Mouse (Mus musculus) liver, embryonic 16.5 days (tissue): ENCODE measurements around the gene Ptprj. TPM values are rescaled to one million over a fixed set of nuclear protein-coding genes. Genes with fewer than 3 reads are reported as not detected.

Experiments used
- ATAC-seq: fragments of 200-750 bp; cut with Nextera tagmentation; 2 replicates; pipeline ENCODE4 v1.8.0; 2017; ENCODE audit warnings: low read depth, mild to moderate bottlenecking, moderate number of reproducible peaks, moderate library complexity
- H3K27ac ChIP-seq: fragments of 300-500 bp; sonication (generic); 2 replicates; pipeline ENCODE4 v1.5.1; 2014; ENCODE audit warnings: mild to moderate bottlenecking, low read length
- H3K27me3 ChIP-seq: fragments of 300-500 bp; sonication (generic); 2 replicates; pipeline ENCODE4 v1.6.1; 2014; ENCODE audit warnings: low read depth, low read length, mixed read lengths; ENCODE audit not compliant: control insufficient read depth, insufficient read depth
- H3K36me3 ChIP-seq: fragments of 300-500 bp; sonication (generic); 2 replicates; pipeline ENCODE4 v1.6.1; 2014; ENCODE audit warnings: mild to moderate bottlenecking; ENCODE audit not compliant: control insufficient read depth, insufficient read depth
- H3K4me1 ChIP-seq: fragments of 300-500 bp; sonication (generic); 2 replicates; pipeline ENCODE4 v1.6.1; 2014; ENCODE audit warnings: low read depth, low read length, mixed read lengths; ENCODE audit not compliant: control insufficient read depth
- H3K4me2 ChIP-seq: fragments of 300-500 bp; sonication (generic); 2 replicates; pipeline ENCODE4 v1.6.1; 2014; ENCODE audit warnings: low read depth, low read length, mixed read lengths
- H3K4me3 ChIP-seq: fragments of 300-500 bp; sonication (generic); 2 replicates; pipeline ENCODE4 v1.5.1; 2014; ENCODE audit warnings: low read depth, mild to moderate bottlenecking, low read length
- H3K9ac ChIP-seq: fragments of 300-500 bp; sonication (generic); 2 replicates; pipeline ENCODE4 v1.6.1; 2014; ENCODE audit warnings: low read depth, low read length
- H3K9me3 ChIP-seq: fragments of 300-500 bp; sonication (generic); replicated peaks from 2 replicates; pipeline ENCODE4 v1.6.1; 2016; ENCODE audit warnings: low read length; ENCODE audit not compliant: control insufficient read depth
- WGBS: fragments of 180-500 bp; shearing (Covaris S2); extraction: QIAGEN DNeasy Blood & Tissue Kit; methylation state at CpG from one replicate; pipeline ENCODE4 v1.1.7; 2014; ENCODE audit not compliant: insufficient replicate concordance; 5-methylcytosine and 5-hydroxymethylcytosine counted together
- polyA plus RNA-seq: library from polyadenylated mRNA; unstranded; fragments of >200 nt; fragmentation: Nextera tagmentation; extraction: Ambion mirVana; gene quantifications from 2 replicates; pipeline ENCODE4 v1.2.1, GENCODE M21; 2015

Ptprj gene
- polyA plus RNA-seq, 1 experiment from 2014 or later, result 2.1 TPM

DNA sequence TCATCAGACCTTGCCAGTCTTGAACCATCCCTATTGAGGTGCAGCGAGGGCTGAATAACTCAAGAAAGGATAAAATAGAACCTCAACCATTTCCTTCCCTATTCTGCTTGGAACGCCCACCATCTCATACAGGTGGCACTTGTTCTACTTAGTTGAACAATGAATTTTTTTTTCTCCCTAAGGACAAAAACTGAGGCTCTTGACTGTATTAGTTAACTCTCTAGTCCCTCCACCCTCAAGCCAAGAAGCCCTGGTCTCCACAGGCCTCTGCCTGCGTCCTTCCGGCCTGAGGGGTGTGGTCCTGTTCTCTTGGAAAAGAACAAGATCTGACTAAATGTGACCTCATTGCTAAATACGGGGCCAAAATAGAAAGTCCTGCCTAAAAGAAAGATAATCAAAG lies 48.4 kb downstream of the Ptprj start:
- Histone ChIP-seq H3K9me3 (no peaks in the 10 kb centered on the region), H3K27ac (no peak overlapping the region), H3K4me1 (no peaks in the 10 kb centered on the region), H3K36me3 (no peaks in the 10 kb centered on the region), H3K4me2 (no peak overlapping the region), H3K9ac (no peak overlapping the region), H3K4me3 (no peak overlapping the region), H3K27me3 (no peaks in the 10 kb centered on the region)
- 63% methylated on average over 5 of the region's 5 CpGs for WGBS
- no peak for ATAC-seq

DNA sequence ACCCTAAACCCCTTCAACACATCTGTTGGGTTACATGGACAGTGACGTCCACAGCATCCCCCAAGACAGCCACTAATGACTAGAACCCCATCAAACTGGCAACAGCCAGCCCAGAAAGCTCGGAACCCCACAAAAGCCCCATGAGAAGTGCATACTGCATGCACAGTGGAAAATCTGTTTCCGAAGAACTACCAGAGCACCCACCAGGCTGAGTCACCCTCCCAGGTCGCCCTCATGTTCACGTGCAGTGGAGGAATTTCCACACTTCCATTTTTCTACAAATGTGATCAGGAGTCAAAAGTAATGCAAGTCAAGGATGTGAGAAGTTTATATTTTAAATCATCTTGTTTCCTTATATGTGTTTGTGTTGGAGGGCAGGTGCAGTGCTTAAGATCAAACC lies 52.3 kb downstream of the Ptprj start:
- peaks cover 13% of the 10 kb centered on the region for H3K4me1 ChIP-seq
- H3K9me3 ChIP-seq, result no peaks in the 10 kb centered on the region
- no peak overlapping the region for H3K27ac ChIP-seq
- no peak for ATAC-seq
- no peak overlapping the region for H3K4me3 ChIP-seq
- no peaks in the 10 kb centered on the region for H3K36me3 ChIP-seq
- 63% methylated on average over 5 of the region's 5 CpGs for WGBS
- no peak overlapping the region for H3K4me2 ChIP-seq
- H3K27me3 ChIP-seq, result no peaks in the 10 kb centered on the region
- H3K9ac ChIP-seq, result no peak overlapping the region

DNA sequence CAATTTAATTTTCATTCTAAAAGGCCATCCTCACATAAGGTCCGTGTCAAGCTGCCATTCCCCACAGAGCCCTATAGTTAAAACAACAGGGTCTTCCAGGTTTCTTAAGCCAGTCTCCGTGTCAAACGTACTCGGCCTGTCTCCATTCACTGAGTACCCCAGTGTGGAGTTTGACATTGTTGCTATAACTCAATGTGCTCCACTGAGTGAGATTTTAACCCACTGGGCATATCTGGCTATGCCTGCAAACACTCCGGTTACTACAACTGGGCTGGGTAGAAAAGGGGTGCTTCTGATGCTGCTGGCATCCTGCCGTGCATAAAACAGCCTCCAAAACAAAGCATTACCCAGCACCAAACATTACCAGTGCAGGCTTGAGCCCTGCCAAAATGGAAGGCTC lies 53.5 kb downstream of the Ptprj start:
- no peaks in the 10 kb centered on the region for H3K36me3 ChIP-seq
- no peak overlapping the region for H3K4me3 ChIP-seq
- H3K9ac ChIP-seq, result no peak overlapping the region
- no peaks in the 10 kb centered on the region for H3K27me3 ChIP-seq
- 71% methylated on average over 6 of the region's 6 CpGs for WGBS
- no peak for ATAC-seq
- H3K4me2 ChIP-seq, result no peak overlapping the region
- H3K9me3 ChIP-seq, result no peaks in the 10 kb centered on the region
- no peak overlapping the region for H3K27ac ChIP-seq
- peaks cover 18% of the 10 kb centered on the region for H3K4me1 ChIP-seq

DNA sequence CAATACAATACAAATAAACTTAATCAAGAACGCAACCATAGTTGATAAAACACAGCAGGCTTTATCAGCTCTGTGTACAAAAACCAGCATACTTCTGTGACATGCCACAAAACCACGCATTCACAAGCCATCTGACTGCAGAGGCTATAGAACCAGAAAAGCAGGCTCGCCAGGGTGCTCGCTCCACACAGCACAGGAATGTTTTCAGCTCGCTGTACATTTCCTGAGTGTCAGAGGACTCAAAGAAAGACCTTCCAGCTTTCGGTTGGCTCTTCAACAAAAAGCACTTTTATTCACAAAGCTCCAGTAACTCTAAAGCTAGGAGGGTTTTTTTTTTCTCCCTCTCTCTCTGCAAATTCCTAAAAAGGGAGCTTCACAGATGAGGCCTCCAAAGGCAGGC lies 53.9 kb downstream of the Ptprj start:
- H3K4me1 ChIP-seq, result peaks cover 18% of the 10 kb centered on the region
- H3K4me2 ChIP-seq, result no peak overlapping the region
- no peak for ATAC-seq
- H3K27ac ChIP-seq, result no peak overlapping the region
- no peaks in the 10 kb centered on the region for H3K27me3 ChIP-seq
- no peak overlapping the region for H3K9ac ChIP-seq
- H3K9me3 ChIP-seq, result no peaks in the 10 kb centered on the region
- H3K4me3 ChIP-seq, result no peak overlapping the region
- H3K36me3 ChIP-seq, result no peaks in the 10 kb centered on the region
- WGBS, result 42% methylated on average over 6 of the region's 6 CpGs

DNA sequence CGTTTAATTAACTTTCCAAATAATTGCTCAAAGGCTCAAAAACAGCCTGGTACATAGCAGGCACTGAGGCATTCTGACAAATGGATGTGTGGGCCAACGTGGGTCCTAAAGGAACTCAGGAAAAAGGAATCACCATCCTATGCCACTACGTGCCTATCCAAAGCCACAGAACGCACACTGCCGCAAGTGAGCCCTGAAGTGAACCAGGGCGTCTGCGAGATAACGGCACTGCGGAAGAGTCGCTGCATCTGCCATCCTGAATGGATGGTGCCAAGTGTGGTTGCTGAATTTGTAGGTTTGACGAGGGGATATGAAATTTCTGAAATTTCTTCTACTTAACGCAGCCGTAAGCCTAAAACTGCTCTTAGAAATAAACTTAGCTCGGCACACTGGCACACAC lies 54.6 kb downstream of the Ptprj start:
- no peak overlapping the region for H3K4me2 ChIP-seq
- no peak overlapping the region for H3K27ac ChIP-seq

DNA sequence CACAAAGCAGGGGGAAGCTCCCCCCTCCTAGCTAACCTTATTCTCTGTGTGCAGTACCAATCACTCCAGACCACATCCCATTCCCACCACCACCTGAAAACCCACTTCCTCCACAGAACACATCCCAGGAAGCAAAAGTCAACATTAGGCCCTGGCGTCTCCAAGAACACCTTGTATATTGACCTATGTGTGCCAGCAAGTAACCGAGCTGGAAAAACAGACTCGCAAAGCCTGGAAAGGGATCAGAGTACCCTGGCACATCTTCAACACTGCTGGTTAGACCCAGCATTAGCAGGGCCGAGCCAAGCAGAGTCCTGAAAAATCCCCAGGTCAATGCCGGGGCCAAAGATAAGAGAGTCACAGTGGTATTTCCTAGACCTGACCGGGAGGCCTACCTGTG lies 58.0 kb downstream of the Ptprj start:
- Histone ChIP-seq H3K4me2 (no peak overlapping the region), H3K9me3 (no peaks in the 10 kb centered on the region), H3K4me1 (peaks cover 18% of the 10 kb centered on the region), H3K27me3 (no peaks in the 10 kb centered on the region), H3K4me3 (no peak overlapping the region), H3K36me3 (no peaks in the 10 kb centered on the region), H3K27ac (no peak overlapping the region), H3K9ac (no peak overlapping the region)
- 77% methylated on average over 6 of the region's 6 CpGs for WGBS
- ATAC-seq, result no peak

More for the DNA sequence above, 54.6 kb downstream of the Ptprj start:
- no peak overlapping the region for H3K4me3 ChIP-seq
- 64% methylated on average over 14 of the region's 14 CpGs for WGBS
- H3K4me1 ChIP-seq, result peaks cover 18% of the 10 kb centered on the region
- H3K9me3 ChIP-seq, result no peaks in the 10 kb centered on the region
- H3K27me3 ChIP-seq, result no peaks in the 10 kb centered on the region
- H3K36me3 ChIP-seq, result no peaks in the 10 kb centered on the region
- H3K9ac ChIP-seq, result no peak overlapping the region
- no peak for ATAC-seq

DNA sequence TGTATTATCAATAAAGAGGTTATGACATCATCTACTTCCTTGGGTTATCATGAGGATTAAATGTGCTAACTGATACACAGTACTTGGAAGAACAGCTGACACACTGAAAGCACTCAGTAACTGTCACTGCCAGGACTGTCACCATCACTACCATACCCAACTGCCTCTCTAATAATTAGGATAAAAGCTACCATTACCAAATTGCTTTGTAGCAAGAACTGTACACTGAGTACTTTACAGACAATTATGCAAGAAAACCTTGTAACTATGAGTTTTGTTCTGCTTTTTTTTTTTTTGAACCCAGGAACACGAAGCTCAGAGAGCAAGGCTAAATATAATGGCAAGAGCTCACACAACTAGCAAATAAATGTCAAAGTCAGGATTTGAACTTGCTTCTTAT lies 58.5 kb downstream of the Ptprj start:
- Histone ChIP-seq H3K4me2 (no peak overlapping the region), H3K9me3 (no peaks in the 10 kb centered on the region), H3K27me3 (no peaks in the 10 kb centered on the region), H3K4me1 (peaks cover 19% of the 10 kb centered on the region), H3K27ac (no peak overlapping the region), H3K4me3 (no peak overlapping the region), H3K9ac (no peak overlapping the region), H3K36me3 (no peaks in the 10 kb centered on the region)
- no peak for ATAC-seq
- WGBS, result 42% methylated on average over 1 of the region's 1 CpGs

DNA sequence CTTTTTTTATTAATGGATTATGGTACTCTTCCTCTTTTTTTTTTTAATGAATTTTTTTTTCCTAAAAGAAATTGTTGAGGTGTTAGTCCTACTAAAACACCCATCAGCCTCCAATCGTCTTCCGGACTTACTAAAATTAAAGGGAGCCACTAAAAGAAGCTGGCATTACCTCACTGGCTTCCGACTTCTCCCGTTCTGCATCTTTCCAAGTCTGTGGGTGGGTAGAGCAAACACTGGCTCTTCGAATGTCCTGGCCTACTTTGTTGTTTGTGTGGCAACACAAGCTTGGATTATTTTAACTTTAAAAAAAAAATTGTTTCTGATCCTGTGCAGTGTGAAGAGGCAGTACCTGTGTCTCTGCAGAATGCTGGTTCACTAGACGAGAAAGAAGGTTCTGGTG lies 62.2 kb downstream of the Ptprj start:
- Histone ChIP-seq H3K4me3 (no peak overlapping the region), H3K27me3 (no peaks in the 10 kb centered on the region), H3K4me1 (peaks cover 7% of the 10 kb centered on the region), H3K4me2 (no peak overlapping the region), H3K36me3 (no peaks in the 10 kb centered on the region), H3K9me3 (no peaks in the 10 kb centered on the region), H3K27ac (no peak overlapping the region), H3K9ac (no peak overlapping the region)
- ATAC-seq, result no peak
- 69% methylated on average over 6 of the region's 6 CpGs for WGBS

DNA sequence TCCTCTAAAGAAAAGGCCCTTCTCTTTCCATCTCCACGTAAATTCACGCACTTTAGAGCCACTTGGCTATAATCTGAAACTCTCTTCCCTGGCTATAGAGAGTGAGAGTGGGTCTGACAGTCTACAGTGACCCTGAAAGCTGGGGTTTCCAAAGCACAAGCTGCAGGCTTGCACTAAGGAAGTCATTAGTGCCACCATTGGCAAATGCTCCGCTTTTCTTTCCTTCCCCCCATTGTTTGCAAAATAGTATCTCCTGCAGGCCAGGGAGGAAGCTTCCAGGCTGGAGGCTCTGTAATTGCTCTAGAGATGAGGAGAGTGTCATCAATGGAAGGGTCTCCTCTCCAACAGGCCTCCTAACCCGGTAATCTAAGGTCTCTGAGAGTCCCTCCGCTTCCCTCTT lies 65.5 kb downstream of the Ptprj start:
- Histone ChIP-seq H3K9ac (no peak overlapping the region), H3K9me3 (no peaks in the 10 kb centered on the region), H3K36me3 (no peaks in the 10 kb centered on the region), H3K4me2 (no peak overlapping the region), H3K27ac (no peak overlapping the region), H3K4me3 (no peak overlapping the region), H3K27me3 (no peaks in the 10 kb centered on the region), H3K4me1 (peaks cover 2% of the 10 kb centered on the region; the same call in 1 of the 2 replicates)
- no peak for ATAC-seq
- 68% methylated on average over 5 of the region's 5 CpGs for WGBS

DNA sequence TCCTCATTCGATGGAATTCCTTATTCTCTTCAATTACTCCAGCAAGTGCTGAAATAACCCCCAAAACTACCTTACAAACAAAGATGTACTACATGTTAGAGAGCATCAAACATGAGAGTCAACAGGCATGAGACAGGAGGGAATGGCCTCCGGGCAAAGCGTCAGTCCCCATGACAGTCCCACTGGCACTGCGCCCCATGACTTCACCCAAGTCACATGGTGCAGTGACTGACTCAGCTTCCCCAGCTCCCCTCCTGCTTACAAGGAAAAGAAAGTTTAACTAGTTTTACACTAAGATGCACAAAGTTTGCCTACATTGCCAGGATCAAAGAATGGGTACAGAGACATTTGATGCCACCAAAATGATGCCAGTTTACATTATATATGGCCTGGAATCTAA lies 71.2 kb downstream of the Ptprj start:
- WGBS, result 88% methylated on average over 4 of the region's 4 CpGs
- H3K27me3 ChIP-seq, result no peaks in the 10 kb centered on the region
- no peak overlapping the region for H3K4me2 ChIP-seq
- H3K4me1 ChIP-seq, result peaks cover 8% of the 10 kb centered on the region
- H3K9me3 ChIP-seq, result no peaks in the 10 kb centered on the region
- H3K36me3 ChIP-seq, result no peaks in the 10 kb centered on the region
- no peak for ATAC-seq
- H3K4me3 ChIP-seq, result no peak overlapping the region
- H3K27ac ChIP-seq, result no peak overlapping the region
- no peak overlapping the region for H3K9ac ChIP-seq
